Mouse (Mus musculus): Measurements from ENCODE around the gene Cd34. TPM values are rescaled to one million over a fixed set of nuclear protein-coding genes. Genes with fewer than 3 reads are reported as not detected.

Cd34 gene
- total RNA-seq, 2 experiments from 2014 or later: 25.5 to 26.5 TPM

DNA sequence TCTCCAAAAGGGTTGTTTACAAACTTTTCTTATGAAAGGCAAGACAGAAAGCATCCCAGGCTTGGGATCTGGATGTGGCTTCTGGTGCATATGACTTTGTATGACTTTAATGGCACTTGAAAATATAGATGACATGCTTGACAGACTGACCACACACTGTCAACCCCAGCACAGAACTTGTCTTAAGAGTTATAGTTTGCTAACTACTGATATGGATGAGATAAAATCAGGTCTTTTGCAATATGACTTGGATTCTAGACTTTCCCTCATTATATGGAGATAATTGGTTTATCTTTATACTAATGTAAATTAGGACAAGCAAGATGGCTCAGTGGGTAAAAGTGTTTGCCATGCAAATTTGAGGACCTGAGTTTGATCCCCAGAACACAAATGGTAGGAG lies 4.3 kb downstream of the Cd34 start:
- H3K4me3 ChIP-seq: no peak overlapping the region
- no peak for DNase-seq (ENCODE audit: low spot score in 2 of 2)
- no peak overlapping the region for H3K27ac ChIP-seq
- TF ChIP-seq CTCF (conservative IDR thresholded peaks at IDR 0.05): no peak

GRCm38 (mm10) chr1:194943485-194943884 lies 4.9 kb downstream of the Cd34 start:
- DNase-seq (ENCODE audit: low spot score in 2 of 2): no peak
- no peak for TF ChIP-seq CTCF (conservative IDR thresholded peaks at IDR 0.05)
- H3K27ac ChIP-seq: no peak overlapping the region; the same call in 1 of the 2 replicates
- no peak overlapping the region for H3K4me3 ChIP-seq

GRCm38 (mm10) chr1:194945382-194945781 lies 6.8 kb downstream of the Cd34 start:
- Histone ChIP-seq H3K4me3 (no peak overlapping the region), H3K27ac (no peak overlapping the region)
- TF ChIP-seq CTCF (conservative IDR thresholded peaks at IDR 0.05): no peak
- peak; percentile 25 to 39 for DNase-seq (ENCODE audit: low spot score in 2 of 2)

- DNase-seq (ENCODE audit: low spot score in 2 of 2): no peak
- no peak for TF ChIP-seq CTCF (conservative IDR thresholded peaks at IDR 0.05)
- Histone ChIP-seq H3K4me3 (no peak overlapping the region), H3K27ac (no peak overlapping the region)
Measured at GRCm38 (mm10) chr1:194946467-194946866, 7.8 kb downstream of the Cd34 start.

DNA sequence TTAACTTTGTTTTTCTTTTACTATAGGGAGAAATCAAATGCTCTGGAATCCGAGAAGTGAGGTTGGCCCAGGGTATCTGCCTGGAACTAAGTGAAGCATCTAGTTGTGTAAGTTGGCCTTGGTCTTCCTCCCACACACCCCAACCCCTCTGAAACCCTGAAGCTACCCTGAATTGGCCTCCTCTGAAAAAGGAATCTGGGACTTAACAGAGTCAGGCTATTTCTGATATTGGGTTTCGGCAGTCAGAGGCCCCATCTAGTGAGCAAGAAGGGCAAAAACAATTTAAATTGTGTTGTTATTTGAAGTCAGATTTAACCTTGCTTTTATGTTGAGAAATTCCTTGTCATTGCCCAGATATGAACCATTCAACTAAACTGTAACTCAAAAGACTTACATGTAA lies 12.3 kb downstream of the Cd34 start:
- peak in 1 of 2 experiments; percentile 25 for DNase-seq (ENCODE audit: low spot score in 2 of 2)
- no peak overlapping the region for H3K4me3 ChIP-seq
- peak overlapping the region; percentile 28; the same call in 1 of the 2 replicates for H3K27ac ChIP-seq

DNA sequence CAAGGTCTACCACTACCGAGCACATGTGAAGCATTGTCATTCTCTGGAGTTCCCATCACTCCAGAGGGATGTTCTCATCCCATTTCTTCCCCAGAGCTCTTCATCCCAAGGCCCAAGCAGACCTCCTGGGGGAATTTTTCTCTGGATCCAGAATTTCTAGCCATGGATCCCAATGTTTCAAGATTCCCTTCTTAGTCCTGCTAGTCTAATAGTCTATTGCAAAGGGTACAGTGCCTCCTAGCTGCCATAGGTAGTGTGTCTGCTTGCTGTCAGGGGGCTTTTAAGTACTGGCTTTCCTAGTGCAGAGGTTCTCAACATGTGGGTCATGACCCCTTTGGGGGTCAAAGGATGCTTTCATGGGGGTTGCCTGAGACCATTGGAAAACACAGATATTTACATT lies 14.3 kb downstream of the Cd34 start:
- Histone ChIP-seq H3K27ac (no peak overlapping the region), H3K4me3 (no peak overlapping the region)
- peak; percentile 70 for TF ChIP-seq CTCF (conservative IDR thresholded peaks at IDR 0.05)
- DNase-seq (ENCODE audit: low spot score in 2 of 2): no peak

More for the DNA sequence above, 12.3 kb downstream of the Cd34 start:
- TF ChIP-seq CTCF (conservative IDR thresholded peaks at IDR 0.05): peak; percentile 84

DNA sequence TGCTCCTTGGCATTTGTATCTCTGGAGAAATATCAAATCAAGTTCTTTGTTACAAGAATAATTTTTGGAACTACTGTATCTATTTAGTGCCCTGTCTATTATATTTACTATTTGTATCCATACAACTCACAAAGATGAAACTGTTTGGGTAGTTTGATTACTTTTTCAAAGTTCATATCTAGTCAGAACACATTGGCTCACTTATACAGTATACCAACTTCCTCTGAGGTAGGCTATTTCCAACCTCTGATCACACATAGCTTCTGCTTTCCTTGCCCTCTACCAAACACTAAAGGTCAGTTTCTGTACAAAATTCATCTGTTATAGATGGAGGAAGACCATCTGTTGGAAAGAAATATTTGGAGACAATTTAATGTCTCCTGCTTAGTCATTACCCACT lies 16.1 kb downstream of the Cd34 start:
- H3K27ac ChIP-seq: no peak overlapping the region
- no peak for DNase-seq (ENCODE audit: low spot score in 2 of 2)
- TF ChIP-seq CTCF (conservative IDR thresholded peaks at IDR 0.05): no peak
- H3K4me3 ChIP-seq: no peak overlapping the region

- DNase-seq (ENCODE audit: low spot score in 2 of 2): no peak
Measured at GRCm38 (mm10) chr1:194955749-194956148, 17.1 kb downstream of the Cd34 start.

GRCm38 (mm10) chr1:194957021-194957420 lies 18.4 kb downstream of the Cd34 start:
- H3K27ac ChIP-seq: no peak overlapping the region
- H3K4me3 ChIP-seq: no peak overlapping the region
- no peak for DNase-seq (ENCODE audit: low spot score in 2 of 2)
- TF ChIP-seq CTCF (conservative IDR thresholded peaks at IDR 0.05): no peak

More at GRCm38 (mm10) chr1:194955749-194956148, 17.1 kb downstream of the Cd34 start:
- no peak overlapping the region for H3K4me3 ChIP-seq
- TF ChIP-seq CTCF (conservative IDR thresholded peaks at IDR 0.05): no peak
- no peak overlapping the region for H3K27ac ChIP-seq

DNA sequence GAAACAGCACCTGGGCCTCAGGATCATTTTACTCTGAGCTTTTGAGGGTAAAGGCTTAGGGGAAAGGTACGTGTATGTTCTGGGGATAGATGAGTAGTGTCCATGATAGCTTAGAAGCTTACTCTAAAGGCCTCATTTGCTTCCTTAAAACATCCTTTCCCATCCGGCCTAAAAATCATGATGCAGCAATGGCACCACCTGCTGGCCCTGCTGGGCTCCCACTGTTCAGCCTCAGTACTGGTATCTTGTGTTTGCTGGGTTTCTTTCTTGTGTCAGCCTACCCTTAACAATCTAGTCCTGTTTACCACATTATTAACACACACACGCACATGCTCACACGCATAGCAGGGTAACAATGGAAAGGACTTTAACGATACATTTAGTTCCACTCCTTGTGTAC lies 23.6 kb downstream of the Cd34 start:
- peak; percentile 69 to 83 for DNase-seq (ENCODE audit: low spot score in 2 of 2)
- Histone ChIP-seq H3K27ac (no peak overlapping the region), H3K4me3 (no peak overlapping the region)
- TF ChIP-seq CTCF (conservative IDR thresholded peaks at IDR 0.05): peak; percentile 96

- no peak for TF ChIP-seq CTCF (conservative IDR thresholded peaks at IDR 0.05)
- Histone ChIP-seq H3K27ac (no peak overlapping the region), H3K4me3 (no peak overlapping the region)
- DNase-seq (ENCODE audit: low spot score in 2 of 2): no peak
Measured at GRCm38 (mm10) chr1:194962712-194963111, 24.1 kb downstream of the Cd34 start.

- peak in 1 of 2 experiments; percentile 55 for DNase-seq (ENCODE audit: low spot score in 2 of 2)
- Histone ChIP-seq H3K27ac (peak overlapping the region; percentile 43), H3K4me3 (no peak overlapping the region)
- no peak for TF ChIP-seq CTCF (conservative IDR thresholded peaks at IDR 0.05)
Measured at GRCm38 (mm10) chr1:194971980-194972379, 33.4 kb downstream of the Cd34 start.

- Histone ChIP-seq H3K4me3 (peak overlapping the region; percentile 81), H3K27ac (peak overlapping the region; percentile 99)
- peak; percentile 92 for TF ChIP-seq CTCF (conservative IDR thresholded peaks at IDR 0.05)
- peak; percentile 89 to 95 for DNase-seq (ENCODE audit: low spot score in 2 of 2)
Measured at GRCm38 (mm10) chr1:194976164-194976516, 37.5 kb downstream of the Cd34 start.

GRCm38 (mm10) chr1:194976517-194977370 lies 38.1 kb downstream of the Cd34 start:
- DNase-seq (ENCODE audit: low spot score in 2 of 2): peak; percentile 61 to 66
- peak; percentile 63 for TF ChIP-seq CTCF (conservative IDR thresholded peaks at IDR 0.05)
- Histone ChIP-seq H3K4me3 (peak overlapping the region; percentile 81), H3K27ac (peak overlapping the region; percentile 99)

Data from layer of hippocampus, adult 2 months (tissue).